Mouse (Mus musculus): ENCODE data around the gene Aasdh.
A peak's percentile ranks its signal among the peaks of the same experiment; 100 is the strongest.

The Aasdh gene

GRCm38 (mm10) chr5:76841859-76842258, 63.5 kb downstream of the Aasdh start:
- no peak for DNase-seq (ENCODE audit: low read depth)

DNA sequence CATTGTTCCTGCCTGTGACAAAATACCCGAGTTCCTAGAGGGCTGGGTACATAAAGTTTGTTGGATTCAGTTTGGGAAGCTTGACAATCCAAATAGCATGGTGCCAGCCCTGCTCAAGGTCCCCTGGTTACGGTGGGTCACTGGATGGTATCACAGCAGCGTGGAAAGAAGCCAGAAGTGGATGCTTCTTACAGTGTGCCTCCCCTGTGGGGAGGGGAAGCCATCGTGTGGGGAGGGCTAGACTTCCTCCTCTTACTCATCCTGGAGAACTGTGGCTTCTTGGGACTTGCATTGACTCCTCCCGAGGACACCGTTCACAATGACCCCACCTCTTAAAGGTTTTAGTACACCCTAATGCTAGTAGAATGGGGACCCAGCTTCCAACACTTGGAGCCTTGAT, 65.5 kb downstream of the Aasdh start:
- DNase-seq (ENCODE audit: low read depth), result no peak

DNA sequence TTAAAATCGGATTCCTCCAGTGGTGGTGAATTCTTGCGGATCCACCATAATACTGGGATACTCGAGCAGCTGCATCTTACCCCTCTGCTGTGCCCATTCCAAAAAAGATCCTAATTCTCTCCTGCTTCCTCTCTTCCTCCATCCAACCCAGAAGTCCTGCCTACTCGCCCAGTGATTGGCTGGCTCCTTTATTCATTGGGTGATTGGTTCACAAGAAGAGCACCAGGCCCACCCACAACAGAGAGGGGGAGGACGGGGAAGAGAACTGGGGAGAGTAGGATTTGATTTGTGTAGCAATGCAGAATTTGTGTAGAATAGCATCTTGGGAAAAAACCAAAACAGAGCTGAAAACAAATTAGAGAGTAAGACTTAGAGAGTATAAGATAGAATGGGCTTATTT, 68.3 kb downstream of the Aasdh start:
- peak; percentile 38 for DNase-seq (ENCODE audit: low read depth)

GRCm38 (mm10) chr5:76832529-76833210, 72.6 kb downstream of the Aasdh start:
- no peak for DNase-seq (ENCODE audit: low read depth)

DNA sequence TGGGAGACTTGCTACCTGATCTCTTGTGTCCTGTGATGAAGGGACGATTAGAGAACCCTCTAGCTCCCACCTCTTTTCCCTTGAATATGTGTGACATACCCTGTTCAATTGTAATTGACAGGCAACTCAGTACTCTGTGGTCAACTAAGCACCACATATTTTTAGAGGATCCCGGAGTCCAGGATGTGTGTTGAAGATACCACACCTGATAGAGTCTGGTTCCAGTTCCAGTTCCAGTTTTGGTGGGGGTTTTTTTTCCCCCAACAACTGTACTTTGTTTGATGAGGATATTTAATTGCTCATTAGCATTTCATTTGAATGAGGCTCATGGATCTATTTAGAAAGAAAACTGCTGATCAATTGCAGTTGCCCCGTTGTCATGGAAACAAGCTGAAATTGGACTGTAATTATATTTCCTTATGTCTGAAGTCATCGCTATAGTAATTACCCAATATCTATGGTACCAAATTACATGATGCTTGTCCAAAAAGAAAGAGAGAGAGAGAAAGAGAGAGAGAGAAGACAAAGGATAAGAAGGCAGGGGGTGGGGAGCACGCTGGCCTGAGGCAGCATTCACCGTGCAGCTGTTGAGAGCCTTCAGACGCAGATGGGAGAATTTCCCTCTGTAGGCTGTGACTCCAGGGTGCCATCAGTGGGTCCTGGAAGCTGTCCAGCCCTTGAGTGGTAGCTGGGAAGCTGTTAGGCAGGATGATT, 76.6 kb downstream of the Aasdh start:
- DNase-seq (ENCODE audit: low read depth), result no peak
